Mouse (Mus musculus): ENCODE results near the gene Gpr179. TPM values are rescaled to one million over a fixed set of nuclear protein-coding genes. Genes with fewer than 3 reads are reported as not detected.

The Gpr179 gene
- polyA plus RNA-seq, 1 experiment = 0.08 TPM

DNA sequence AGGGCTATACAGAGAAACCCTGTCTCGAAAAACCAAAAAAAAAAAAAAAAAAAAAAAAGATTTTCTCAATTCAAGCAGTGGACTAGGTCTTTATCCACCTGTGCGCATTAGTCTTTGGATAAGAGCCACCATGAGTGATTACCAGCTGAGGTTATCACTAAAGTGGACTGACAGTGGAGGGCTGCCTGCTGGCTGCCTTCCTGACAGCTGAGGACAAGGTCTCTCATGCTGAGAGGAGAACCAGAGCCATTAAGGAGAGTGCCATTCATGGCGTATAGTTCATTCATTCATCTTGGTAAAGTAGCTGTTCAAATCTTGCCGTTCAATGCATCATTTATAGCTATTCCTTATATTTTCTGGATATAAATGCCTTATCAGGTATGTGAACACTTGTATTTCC, 55.3 kb downstream of the Gpr179 start:
- TF ChIP-seq TCF3 (IDR thresholded peaks at IDR 0.05; ENCODE audit: insufficient read length, low read depth) (no peak), TCF12 (IDR thresholded peaks at IDR 0.05; ENCODE audit: insufficient read depth, poor library complexity, severe bottlenecking) (no peak), E2F4 (IDR thresholded peaks at IDR 0.05; ENCODE audit: insufficient read depth) (no peak), MYOD1 (IDR thresholded peaks at IDR 0.05; ENCODE audit: control insufficient read depth in 1 of 3, insufficient read length in 2 of 3, low read depth in 2 of 3) (no peak), SRF (IDR thresholded peaks at IDR 0.05; ENCODE audit: control insufficient read depth, insufficient read length, low read depth) (no peak), REST (IDR thresholded peaks at IDR 0.05; ENCODE audit: insufficient read depth, insufficient read length) (no peak), USF1 (IDR thresholded peaks at IDR 0.05; ENCODE audit: low read depth) (no peak), POLR2A (IDR thresholded peaks at IDR 0.05; ENCODE audit: insufficient read length, low read depth) (no peak), MYOG (IDR thresholded peaks at IDR 0.05; ENCODE audit: control insufficient read depth in 1 of 3, insufficient read depth in 1 of 3, insufficient read length in 2 of 3, low read depth in 2 of 3) (no peak), POLR2AphosphoS2 (IDR thresholded peaks at IDR 0.05; ENCODE audit: insufficient read length, low read depth) (no peak), CEBPB (IDR thresholded peaks at IDR 0.05; ENCODE audit: insufficient read depth, poor library complexity, severe bottlenecking) (no peak), MAX (IDR thresholded peaks at IDR 0.05; ENCODE audit: low read depth) (no peak)
- Histone ChIP-seq H3K4me2 (ENCODE audit: low read depth) (no peak overlapping the region), H3K79me2 (ENCODE audit: control insufficient read depth, insufficient read depth) (no peaks in the 10 kb centered on the region), H3K27me3 (ENCODE audit: control insufficient read depth, insufficient read depth, insufficient read length) (no peaks in the 10 kb centered on the region), H3K36me3 (ENCODE audit: control insufficient read depth, insufficient read depth) (no peaks in the 10 kb centered on the region), H3K4me3 (no peak overlapping the region), H3ac (ENCODE audit: control insufficient read depth, insufficient read length) (no peak overlapping the region)

DNA sequence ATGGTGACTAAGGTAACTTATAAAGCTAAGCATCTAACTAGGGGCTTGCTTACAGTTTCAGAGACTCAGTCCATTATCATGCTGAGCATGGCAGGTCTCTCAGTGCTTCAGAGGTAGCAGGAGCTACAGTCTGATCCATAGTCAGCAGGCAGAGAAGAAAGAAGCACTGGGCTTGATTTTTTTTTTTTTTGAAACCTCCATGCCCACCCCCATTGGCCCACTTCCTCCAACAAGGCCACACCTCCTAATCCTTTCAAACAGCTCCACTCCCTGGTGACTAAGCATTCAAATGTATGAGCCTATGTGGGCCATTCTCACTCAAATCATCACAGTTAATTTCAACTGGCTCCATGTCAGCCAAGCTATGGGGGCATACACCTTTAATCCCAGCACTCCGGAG, 59.1 kb downstream of the Gpr179 start:
- no peaks in the 10 kb centered on the region for H3K79me2 ChIP-seq (ENCODE audit: control insufficient read depth, insufficient read depth)
- no peak overlapping the region for H3ac ChIP-seq (ENCODE audit: control insufficient read depth, insufficient read length)
- no peak overlapping the region for H3K4me2 ChIP-seq (ENCODE audit: low read depth)
- no peaks in the 10 kb centered on the region for H3K27me3 ChIP-seq (ENCODE audit: control insufficient read depth, insufficient read depth, insufficient read length)
- no peak overlapping the region for H3K4me3 ChIP-seq
- H3K36me3 ChIP-seq (ENCODE audit: control insufficient read depth, insufficient read depth) = no peaks in the 10 kb centered on the region
- TF ChIP-seq POLR2AphosphoS2 (IDR thresholded peaks at IDR 0.05; ENCODE audit: insufficient read length, low read depth) = no peak
- TF ChIP-seq MYOG (IDR thresholded peaks at IDR 0.05; ENCODE audit: control insufficient read depth in 1 of 3, insufficient read depth in 1 of 3, insufficient read length in 2 of 3, low read depth in 2 of 3) = no peak
- no peak for TF ChIP-seq E2F4 (IDR thresholded peaks at IDR 0.05; ENCODE audit: insufficient read depth)
- no peak for TF ChIP-seq USF1 (IDR thresholded peaks at IDR 0.05; ENCODE audit: low read depth)
- no peak for TF ChIP-seq CEBPB (IDR thresholded peaks at IDR 0.05; ENCODE audit: insufficient read depth, poor library complexity, severe bottlenecking)
- no peak for TF ChIP-seq MAX (IDR thresholded peaks at IDR 0.05; ENCODE audit: low read depth)
- TF ChIP-seq REST (IDR thresholded peaks at IDR 0.05; ENCODE audit: insufficient read depth, insufficient read length) = no peak
- no peak for TF ChIP-seq TCF3 (IDR thresholded peaks at IDR 0.05; ENCODE audit: insufficient read length, low read depth)
- TF ChIP-seq MYOD1 (IDR thresholded peaks at IDR 0.05; ENCODE audit: control insufficient read depth in 1 of 3, insufficient read length in 2 of 3, low read depth in 2 of 3) = no peak
- no peak for TF ChIP-seq POLR2A (IDR thresholded peaks at IDR 0.05; ENCODE audit: insufficient read length, low read depth)
- TF ChIP-seq SRF (IDR thresholded peaks at IDR 0.05; ENCODE audit: control insufficient read depth, insufficient read length, low read depth) = no peak
- no peak for TF ChIP-seq TCF12 (IDR thresholded peaks at IDR 0.05; ENCODE audit: insufficient read depth, poor library complexity, severe bottlenecking)

- no peak for TF ChIP-seq E2F4 (IDR thresholded peaks at IDR 0.05; ENCODE audit: insufficient read depth)
- Histone ChIP-seq H3K36me3 (ENCODE audit: control insufficient read depth, insufficient read depth) (no peaks in the 10 kb centered on the region), H3K4me3 (no peak overlapping the region), H3K27me3 (ENCODE audit: control insufficient read depth, insufficient read depth, insufficient read length) (no peaks in the 10 kb centered on the region), H3ac (ENCODE audit: control insufficient read depth, insufficient read length) (no peak overlapping the region), H3K79me2 (ENCODE audit: control insufficient read depth, insufficient read depth) (no peaks in the 10 kb centered on the region), H3K4me2 (ENCODE audit: low read depth) (no peak overlapping the region)
Measured at GRCm38 (mm10) chr11:97289276-97290230, 62.3 kb downstream of the Gpr179 start.

GRCm38 (mm10) chr11:97287643-97288042, 64.2 kb downstream of the Gpr179 start:
- no peak overlapping the region for H3K4me3 ChIP-seq
- H3K79me2 ChIP-seq (ENCODE audit: control insufficient read depth, insufficient read depth) = no peaks in the 10 kb centered on the region
- no peak overlapping the region for H3ac ChIP-seq (ENCODE audit: control insufficient read depth, insufficient read length)
- TF ChIP-seq MYOG (IDR thresholded peaks at IDR 0.05; ENCODE audit: control insufficient read depth in 1 of 3, insufficient read depth in 1 of 3, insufficient read length in 2 of 3, low read depth in 2 of 3) = no peak
- TF ChIP-seq POLR2A (IDR thresholded peaks at IDR 0.05; ENCODE audit: insufficient read length, low read depth) = no peak
- TF ChIP-seq CEBPB (IDR thresholded peaks at IDR 0.05; ENCODE audit: insufficient read depth, poor library complexity, severe bottlenecking) = no peak
- TF ChIP-seq REST (IDR thresholded peaks at IDR 0.05; ENCODE audit: insufficient read depth, insufficient read length) = no peak
- TF ChIP-seq MYOD1 (IDR thresholded peaks at IDR 0.05; ENCODE audit: control insufficient read depth in 1 of 3, insufficient read length in 2 of 3, low read depth in 2 of 3) = no peak
- no peak for TF ChIP-seq USF1 (IDR thresholded peaks at IDR 0.05; ENCODE audit: low read depth)
- no peak for TF ChIP-seq MAX (IDR thresholded peaks at IDR 0.05; ENCODE audit: low read depth)
- TF ChIP-seq SRF (IDR thresholded peaks at IDR 0.05; ENCODE audit: control insufficient read depth, insufficient read length, low read depth) = no peak
- TF ChIP-seq TCF12 (IDR thresholded peaks at IDR 0.05; ENCODE audit: insufficient read depth, poor library complexity, severe bottlenecking) = no peak
- no peak for TF ChIP-seq POLR2AphosphoS2 (IDR thresholded peaks at IDR 0.05; ENCODE audit: insufficient read length, low read depth)
- TF ChIP-seq TCF3 (IDR thresholded peaks at IDR 0.05; ENCODE audit: insufficient read length, low read depth) = no peak
- TF ChIP-seq E2F4 (IDR thresholded peaks at IDR 0.05; ENCODE audit: insufficient read depth) = no peak
- no peaks in the 10 kb centered on the region for H3K27me3 ChIP-seq (ENCODE audit: control insufficient read depth, insufficient read depth, insufficient read length)
- H3K36me3 ChIP-seq (ENCODE audit: control insufficient read depth, insufficient read depth) = no peaks in the 10 kb centered on the region
- H3K4me2 ChIP-seq (ENCODE audit: low read depth) = no peak overlapping the region

All from myocyte (in vitro differentiated cells).